Mouse (Mus musculus): ENCODE results near the gene Slmap. TPM values are rescaled to one million over a fixed set of nuclear protein-coding genes. Genes with fewer than 3 reads are reported as not detected.

Gene Slmap
- total and polyA plus RNA-seq, 3 experiments: 19.0 to 61.0 (median 51.0) TPM

- in situ Hi-C loops (cut with MboI; ENCODE audit: low pct_ligation_motif_present, low pct_unique_long_range_greater_than_20kb, low sequenced_read_pairs) (no loop called here), dilution Hi-C loops (cut with MboI; ENCODE audit: extremely low pct_ligation_motif_present, extremely low pct_unique_long_range_greater_than_20kb, low sequenced_read_pairs) (no loop called here)
- Histone ChIP-seq H3K9me3 (replicated peaks; ENCODE audit: low read length) (peaks cover 5% of the 10 kb centered on the region), H3K79me2 (replicated peaks; ENCODE audit: control insufficient read depth, extremely low read depth, insufficient read depth, poor library complexity, severe bottlenecking) (no peaks in the 10 kb centered on the region), H3K27ac (ENCODE audit: insufficient read depth, low read depth) (no peak overlapping the region), H3K27me3 (replicated peaks) (no peaks in the 10 kb centered on the region), H3K4me3 (replicated peaks in 1 of 3; ENCODE audit: low read depth in 2 of 3, low read length in 2 of 3, poor library complexity in 1 of 3) (no peak overlapping the region), H3K9ac (ENCODE audit: insufficient read depth, low read depth) (no peak overlapping the region), H3K4me1 (ENCODE audit: control insufficient read depth in 1 of 2, insufficient read depth in 2 of 2) (no peaks in the 10 kb centered on the region), H3K36me3 (replicated peaks in 1 of 2; ENCODE audit: control insufficient read depth in 1 of 2, insufficient read depth in 1 of 2, low read length in 1 of 2) (no peaks in the 10 kb centered on the region), H3K4me2 (ENCODE audit: insufficient read depth, low read depth, poor library complexity, severe bottlenecking) (no peak overlapping the region)
- no peak for DNase-seq (ENCODE audit: extremely low read depth)
- TF ChIP-seq GABPA (IDR thresholded peaks at IDR 0.05; ENCODE audit: insufficient replicate concordance, low read depth, low read length) (no peak), E2F4 (IDR thresholded peaks at IDR 0.05; ENCODE audit: insufficient replicate concordance, low read depth, low read length) (no peak), CTCF (conservative IDR thresholded peaks at IDR 0.05 in 1 of 2, IDR thresholded peaks at IDR 0.05 in 1 of 2; ENCODE audit: low read depth in 2 of 2, low read length in 2 of 2) (no peak), POLR2AphosphoS2 (IDR thresholded peaks at IDR 0.05; ENCODE audit: low read depth, low read length) (no peak), IRF4 (IDR thresholded peaks at IDR 0.05; ENCODE audit: low read depth, low read length) (no peak), CHD2 (IDR thresholded peaks at IDR 0.05; ENCODE audit: low read length) (no peak), SIN3A (IDR thresholded peaks at IDR 0.05; ENCODE audit: low read length) (no peak), MAFK (IDR thresholded peaks at IDR 0.05; ENCODE audit: insufficient replicate concordance, low read length) (no peak), MEF2A (IDR thresholded peaks at IDR 0.05; ENCODE audit: borderline replicate concordance, low read depth, low read length) (no peak)
Measured at GRCm38 (mm10) chr14:26552441-26552840, 17.7 kb upstream of the Slmap start.

GRCm38 (mm10) chr14:26550712-26551111, 16.0 kb upstream of the Slmap start:
- no peaks in the 10 kb centered on the region for H3K4me1 ChIP-seq (ENCODE audit: control insufficient read depth in 1 of 2, insufficient read depth in 2 of 2)
- H3K36me3 ChIP-seq (replicated peaks in 1 of 2; ENCODE audit: control insufficient read depth in 1 of 2, insufficient read depth in 1 of 2, low read length in 1 of 2): no peaks in the 10 kb centered on the region
- no peak for TF ChIP-seq USF1 (IDR thresholded peaks at IDR 0.05; ENCODE audit: low read depth, low read length)
- no peak for TF ChIP-seq PAX5 (IDR thresholded peaks at IDR 0.05; ENCODE audit: low read length)
- TF ChIP-seq NELFE (IDR thresholded peaks at IDR 0.05; ENCODE audit: low read depth, low read length): no peak
- TF ChIP-seq POLR2AphosphoS2 (IDR thresholded peaks at IDR 0.05; ENCODE audit: low read depth, low read length): no peak
- no peak for TF ChIP-seq CTCF (conservative IDR thresholded peaks at IDR 0.05 in 1 of 2, IDR thresholded peaks at IDR 0.05 in 1 of 2; ENCODE audit: low read depth in 2 of 2, low read length in 2 of 2)
- TF ChIP-seq MEF2A (IDR thresholded peaks at IDR 0.05; ENCODE audit: borderline replicate concordance, low read depth, low read length): no peak
- TF ChIP-seq CHD2 (IDR thresholded peaks at IDR 0.05; ENCODE audit: low read length): no peak
- TF ChIP-seq ZNF384 (IDR thresholded peaks at IDR 0.05; ENCODE audit: low read depth, low read length): no peak
- no peak for TF ChIP-seq ETS1 (conservative IDR thresholded peaks at IDR 0.05; ENCODE audit: low read depth, low read length)
- TF ChIP-seq MAZ (IDR thresholded peaks at IDR 0.05; ENCODE audit: low read depth, low read length): no peak
- no peak for TF ChIP-seq HCFC1 (IDR thresholded peaks at IDR 0.05; ENCODE audit: low read depth, low read length)
- H3K27me3 ChIP-seq (replicated peaks): no peaks in the 10 kb centered on the region
- H3K27ac ChIP-seq (ENCODE audit: insufficient read depth, low read depth): no peak overlapping the region
- H3K9me3 ChIP-seq (replicated peaks; ENCODE audit: low read length): peaks cover 5% of the 10 kb centered on the region
- H3K9ac ChIP-seq (ENCODE audit: insufficient read depth, low read depth): no peak overlapping the region
- dilution Hi-C loops (cut with MboI; ENCODE audit: extremely low pct_ligation_motif_present, extremely low pct_unique_long_range_greater_than_20kb, low sequenced_read_pairs) (no loop called here), in situ Hi-C loops (cut with MboI; ENCODE audit: low pct_ligation_motif_present, low pct_unique_long_range_greater_than_20kb, low sequenced_read_pairs) (no loop called here)
- H3K4me3 ChIP-seq (replicated peaks in 1 of 3; ENCODE audit: low read depth in 2 of 3, low read length in 2 of 3, poor library complexity in 1 of 3): no peak overlapping the region
- no peak for DNase-seq (ENCODE audit: extremely low read depth)
- H3K79me2 ChIP-seq (replicated peaks; ENCODE audit: control insufficient read depth, extremely low read depth, insufficient read depth, poor library complexity, severe bottlenecking): no peaks in the 10 kb centered on the region
- no peak overlapping the region for H3K4me2 ChIP-seq (ENCODE audit: insufficient read depth, low read depth, poor library complexity, severe bottlenecking)
